Mouse (Mus musculus) lung, postnatal 0 days (tissue): Measurements from ENCODE around the gene Calm4. TPM values are rescaled to one million over a fixed set of nuclear protein-coding genes. Genes with fewer than 3 reads are reported as not detected.
"Not testable (repeated sequence)": the region's sequence is repeated elsewhere in the genome, so short reads cannot be mapped to it uniquely, and the experiment has no call there.

Experiments used
- ATAC-seq: fragments of 200-750 bp; cut with Nextera tagmentation; 2 replicates; pipeline ENCODE4 v1.8.0; 2017; ENCODE audit warnings: moderate library complexity
- DNase-seq: peaks from one replicate; pipeline ENCODE4 v3.0.0-alpha.2; 2016; ENCODE audit warnings: low spot score
- H3K27ac ChIP-seq: fragments of 300-500 bp; sonication (generic); 2 replicates; pipeline ENCODE4 v1.5.1; 2014; ENCODE audit warnings: antibody characterized with exemption, mild to moderate bottlenecking, low read length, mixed read lengths
- H3K27me3 ChIP-seq: fragments of 300-500 bp; sonication (generic); replicated peaks from 2 replicates; pipeline ENCODE4 v1.6.1; 2014; ENCODE audit warnings: low read length, mixed read lengths; ENCODE audit not compliant: insufficient read depth
- H3K36me3 ChIP-seq: fragments of 300-500 bp; sonication (generic); 2 replicates; pipeline ENCODE4 v1.6.1; 2014; ENCODE audit warnings: low read length, mixed read lengths; ENCODE audit not compliant: insufficient read depth
- H3K4me1 ChIP-seq: fragments of 300-500 bp; sonication (generic); 2 replicates; pipeline ENCODE4 v1.6.1; 2014; ENCODE audit warnings: antibody characterized with exemption, low read depth, low read length, mixed read lengths; ENCODE audit not compliant: insufficient read depth
- H3K4me2 ChIP-seq: fragments of 300-500 bp; sonication (generic); replicated peaks from 2 replicates; pipeline ENCODE4 v1.6.1; 2014; ENCODE audit warnings: low read depth, mild to moderate bottlenecking, low read length, moderate library complexity, mixed read lengths
- H3K4me3 ChIP-seq: fragments of 300-500 bp; sonication (generic); 2 replicates; pipeline ENCODE4 v1.5.1; 2014; ENCODE audit warnings: low read depth, low read length
- H3K9ac ChIP-seq: fragments of 300-500 bp; sonication (generic); replicated peaks from 2 replicates; pipeline ENCODE4 v1.6.1; 2014; ENCODE audit warnings: low read depth, mild to moderate bottlenecking
- H3K9me3 ChIP-seq: fragments of 300-500 bp; sonication (generic); 2 replicates; pipeline ENCODE4 v1.6.1; 2016; ENCODE audit warnings: low read length, mixed read lengths
- CTCF ChIP-seq: IDR thresholded peaks from 2 replicates; pipeline ENCODE4 v1.5.1; 2016; ENCODE audit warnings: antibody characterized with exemption, mild to moderate bottlenecking
- EP300 ChIP-seq: IDR thresholded peaks from 2 replicates; pipeline ENCODE4 v1.6.1; 2016; ENCODE audit warnings: antibody characterized with exemption, mild to moderate bottlenecking, control low read depth
- WGBS: fragments of 180-500 bp; shearing (Covaris S2); extraction: QIAGEN DNeasy Blood & Tissue Kit; methylation state at CpG from one replicate; pipeline ENCODE4 v1.1.7; 2014; 5-methylcytosine and 5-hydroxymethylcytosine counted together
- polyA plus RNA-seq: library from polyadenylated mRNA; unstranded; fragments of >200 nt; fragmentation: Nextera tagmentation; extraction: Ambion mirVana; gene quantifications from 2 replicates; pipeline ENCODE4 v1.2.1, GENCODE M21; 2015

Calm4 gene
- polyA plus RNA-seq, result not detected in 2 replicates

- H3K27me3 ChIP-seq, DNase-seq, H3K4me1 ChIP-seq, H3K36me3 ChIP-seq, H3K4me2 ChIP-seq, H3K9ac ChIP-seq, H3K27ac ChIP-seq, H3K9me3 ChIP-seq, ATAC-seq, H3K4me3 ChIP-seq: not testable (repeated sequence)
Measured at GRCm38 (mm10) chr13:3837312-3837807, at the start of gene Calm4. Gene Calm4, plus strand, starts transcription at chr13:3837757.

DNA sequence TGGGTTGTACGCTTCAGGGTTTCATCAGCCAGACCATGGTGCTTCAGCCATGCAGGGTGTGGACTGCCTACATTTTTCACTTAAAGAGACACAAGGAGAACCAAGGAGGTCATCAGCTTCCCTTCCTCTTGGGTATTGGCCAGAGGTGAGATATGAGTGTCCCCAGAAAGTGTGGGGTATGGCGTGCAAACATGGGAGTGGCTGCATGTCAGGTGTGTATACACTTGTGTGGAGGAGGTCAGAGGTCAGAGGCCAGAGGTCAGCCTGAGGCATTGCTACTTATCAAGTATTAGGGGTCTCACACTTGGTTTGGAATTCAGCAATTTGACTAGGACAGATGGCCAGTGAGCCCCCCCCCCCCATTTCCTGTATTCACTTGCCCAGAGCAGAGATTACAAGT lies 49.0 kb upstream of the Calm4 start:
- WGBS, result 73% methylated on average over 2 of the region's 2 CpGs

GRCm38 (mm10) chr13:3789531-3789930 lies 48.0 kb upstream of the Calm4 start:
- ATAC-seq, result no peak
- DNase-seq, result no peak
- 78% methylated on average over 2 of the region's 2 CpGs for WGBS
- Histone ChIP-seq H3K4me3 (no peak overlapping the region), H3K4me1 (peaks cover 6% of the 10 kb centered on the region; the same call in 1 of the 2 replicates), H3K36me3 (no peaks in the 10 kb centered on the region), H3K9me3 (no peaks in the 10 kb centered on the region), H3K27ac (no peak overlapping the region), H3K4me2 (no peak overlapping the region), H3K9ac (no peak overlapping the region), H3K27me3 (no peaks in the 10 kb centered on the region)
- TF ChIP-seq CTCF (no peak), EP300 (no peak)

More for the DNA sequence above, 49.0 kb upstream of the Calm4 start:
- ATAC-seq (no peak), DNase-seq (no peak)
- H3K4me1 ChIP-seq, result peaks cover 6% of the 10 kb centered on the region; the same call in 1 of the 2 replicates
- no peak overlapping the region for H3K9ac ChIP-seq
- H3K36me3 ChIP-seq, result no peaks in the 10 kb centered on the region
- H3K4me2 ChIP-seq, result no peak overlapping the region
- no peaks in the 10 kb centered on the region for H3K27me3 ChIP-seq
- no peaks in the 10 kb centered on the region for H3K9me3 ChIP-seq
- H3K27ac ChIP-seq, result no peak overlapping the region
- no peak overlapping the region for H3K4me3 ChIP-seq
- TF ChIP-seq EP300 (no peak), CTCF (no peak)

DNA sequence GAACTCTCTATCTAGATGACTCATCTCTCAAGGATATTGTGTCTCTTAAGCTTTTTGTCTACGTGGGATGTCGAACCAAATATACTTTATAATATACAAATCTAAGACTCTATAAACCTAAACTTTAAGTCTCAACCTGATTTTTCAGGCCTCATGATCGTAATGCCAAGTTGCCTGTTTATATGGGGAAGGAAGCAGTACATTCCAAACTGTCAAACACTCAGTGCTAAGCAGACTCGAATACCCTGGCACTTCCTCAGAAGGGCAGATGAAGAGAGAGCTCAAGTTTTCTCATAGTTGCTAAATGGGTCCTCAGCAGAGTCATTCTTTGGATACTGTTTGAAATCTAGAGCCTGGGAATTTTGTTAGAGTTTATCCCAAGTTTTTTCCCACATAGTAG lies 40.9 kb upstream of the Calm4 start:
- peak; percentile 54 for DNase-seq
- no peak overlapping the region for H3K9ac ChIP-seq
- WGBS, result 40% methylated on average over 4 of the region's 4 CpGs
- H3K4me2 ChIP-seq, result no peak overlapping the region
- peak; percentile 62 for TF ChIP-seq EP300
- no peak for TF ChIP-seq CTCF
- peaks cover under 1% of the 10 kb centered on the region; the same call in 1 of the 2 replicates for H3K4me1 ChIP-seq
- H3K36me3 ChIP-seq, result no peaks in the 10 kb centered on the region
- H3K9me3 ChIP-seq, result no peaks in the 10 kb centered on the region
- no peak for ATAC-seq
- H3K27ac ChIP-seq, result no peak overlapping the region
- H3K27me3 ChIP-seq, result no peaks in the 10 kb centered on the region
- no peak overlapping the region for H3K4me3 ChIP-seq

DNA sequence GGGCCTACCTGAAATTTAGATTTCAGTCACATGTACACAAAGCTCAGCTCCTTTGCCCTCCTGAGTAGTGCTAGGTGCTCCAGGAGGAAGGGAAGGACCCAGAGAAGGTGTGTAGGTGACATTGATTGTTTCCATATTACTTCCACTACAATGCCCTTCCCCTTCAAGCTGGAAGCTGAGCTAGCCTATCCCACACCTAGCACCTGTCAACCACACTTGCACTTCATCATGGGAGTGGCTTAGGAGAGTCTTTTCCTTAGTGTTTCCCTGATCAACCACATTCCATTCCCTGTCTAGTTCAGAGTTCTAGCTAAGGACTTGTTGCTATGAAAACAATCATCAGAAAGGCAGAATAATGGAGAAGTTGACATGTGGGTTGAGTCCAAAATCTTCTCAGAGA lies 38.8 kb upstream of the Calm4 start:
- Histone ChIP-seq H3K36me3 (no peaks in the 10 kb centered on the region), H3K4me3 (no peak overlapping the region), H3K27ac (no peak overlapping the region), H3K9ac (no peak overlapping the region), H3K4me2 (no peak overlapping the region), H3K27me3 (no peaks in the 10 kb centered on the region), H3K4me1 (no peaks in the 10 kb centered on the region), H3K9me3 (no peaks in the 10 kb centered on the region)
- ATAC-seq (peak; percentile 76), DNase-seq (peak; percentile 74)
- no peak for TF ChIP-seq CTCF
- TF ChIP-seq EP300, result no peak

DNA sequence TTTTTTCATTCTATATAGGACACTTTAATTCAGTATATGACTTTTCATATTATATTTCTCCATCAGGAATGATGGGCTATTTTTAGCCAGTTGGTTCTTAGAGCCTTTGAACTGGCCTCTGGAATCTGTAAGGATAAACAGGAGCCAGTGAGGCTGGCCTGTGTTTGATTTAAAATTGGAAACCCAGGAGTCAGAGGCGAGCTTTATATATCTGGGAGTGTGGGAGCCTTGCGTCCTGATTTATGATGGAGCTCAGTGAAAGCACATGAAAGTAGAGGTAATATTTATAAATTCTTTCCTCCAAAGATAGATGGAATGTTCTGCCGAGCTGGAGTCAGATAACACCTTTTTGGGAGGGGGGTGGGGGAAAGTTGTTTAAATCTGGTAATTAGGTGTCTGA lies 38.2 kb upstream of the Calm4 start:
- Histone ChIP-seq H3K9me3 (no peaks in the 10 kb centered on the region), H3K4me3 (no peak overlapping the region), H3K27me3 (no peaks in the 10 kb centered on the region), H3K27ac (no peak overlapping the region), H3K4me2 (no peak overlapping the region), H3K36me3 (no peaks in the 10 kb centered on the region), H3K9ac (no peak overlapping the region), H3K4me1 (no peaks in the 10 kb centered on the region)
- 24% methylated on average over 3 of the region's 3 CpGs for WGBS
- no peak for TF ChIP-seq EP300
- TF ChIP-seq CTCF, result no peak
- DNase-seq (no peak), ATAC-seq (no peak)

- Histone ChIP-seq H3K9me3 (no peaks in the 10 kb centered on the region), H3K27ac (peak within 1 kb of the TSS; percentile 64; the same call in 1 of the 2 replicates), H3K36me3 (no peaks in the 10 kb centered on the region), H3K4me2 (no peak within 1 kb of the TSS), H3K4me3 (no peak within 1 kb of the TSS), H3K9ac (no peak within 1 kb of the TSS), H3K4me1 (no peaks in the 10 kb centered on the region), H3K27me3 (no peaks in the 10 kb centered on the region)
- TF ChIP-seq CTCF, result no peak
- no peak for TF ChIP-seq EP300
- 77% methylated on average over 13 of the region's 13 CpGs for WGBS
- no peak for ATAC-seq
- no peak for DNase-seq
Measured at GRCm38 (mm10) chr13:3804186-3804585, 33.4 kb upstream of the Calm4 start, which contains the start of gene Calml3. Gene Calml3, minus strand, starts transcription at chr13:3804316.
